Mouse (Mus musculus): ENCODE results near the gene Akap13. TPM values are rescaled to one million over a fixed set of nuclear protein-coding genes. Genes with fewer than 3 reads are reported as not detected.

The Akap13 gene
- polyA plus RNA-seq, 2 experiments from 2014 or later, result 382 to 420 TPM

GRCm38 (mm10) chr7:75801621-75802358 lies 346.5 kb downstream of the Akap13 start:
- ATAC-seq, result no peak

- ATAC-seq, result no peak
These were observed 347.6 kb downstream of the Akap13 start for GRCm38 (mm10) chr7:75802887-75803286.

Other genes with a start within 250 kb of the Akap13 start
- not detected for gene Sv2b, start 146.3 kb upstream of the Akap13 start, polyA plus RNA-seq (2017; shearing (Covaris generic))